Mouse (Mus musculus): ENCODE data around the gene Gle1. TPM values are rescaled to one million over a fixed set of nuclear protein-coding genes. Genes with fewer than 3 reads are reported as not detected.
A peak's percentile ranks its signal among the peaks of the same experiment; 100 is the strongest.

Gle1 gene
- polyA plus RNA-seq, 1 experiment = 34.0 TPM

- no peak for DNase-seq (ENCODE audit: low spot score)
These were observed 29.4 kb downstream of the Gle1 start for GRCm38 (mm10) chr2:29964354-29965249.

- DNase-seq (ENCODE audit: low spot score) = peak; percentile 90
These were observed 30.1 kb downstream of the Gle1 start, which contains the start of gene Sptan1 for GRCm38 (mm10) chr2:29965250-29965843. Gene Sptan1, plus strand, starts transcription at chr2:29965560.

DNA sequence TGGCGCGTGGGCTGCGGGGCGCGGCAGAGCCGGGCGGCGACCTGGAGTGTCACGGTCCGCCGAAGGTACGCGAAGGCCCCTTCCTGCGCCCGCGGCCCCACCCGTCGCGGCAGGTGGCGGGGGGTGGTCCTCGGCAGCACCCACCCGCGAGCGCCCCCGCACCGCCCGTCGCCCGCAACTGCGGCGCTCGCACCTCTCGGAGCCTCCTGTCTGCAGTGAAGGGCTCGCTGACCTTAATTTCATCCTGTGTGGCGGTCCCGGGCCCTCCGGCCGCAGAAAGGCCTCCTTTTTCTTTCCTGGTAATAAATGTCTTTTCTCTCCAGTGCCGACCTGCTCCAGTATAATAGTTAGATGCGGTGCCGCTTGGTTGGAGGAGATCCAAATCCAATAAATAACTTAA lies 30.7 kb downstream of the Gle1 start:
- peak; percentile 47 for DNase-seq (ENCODE audit: low spot score)

DNA sequence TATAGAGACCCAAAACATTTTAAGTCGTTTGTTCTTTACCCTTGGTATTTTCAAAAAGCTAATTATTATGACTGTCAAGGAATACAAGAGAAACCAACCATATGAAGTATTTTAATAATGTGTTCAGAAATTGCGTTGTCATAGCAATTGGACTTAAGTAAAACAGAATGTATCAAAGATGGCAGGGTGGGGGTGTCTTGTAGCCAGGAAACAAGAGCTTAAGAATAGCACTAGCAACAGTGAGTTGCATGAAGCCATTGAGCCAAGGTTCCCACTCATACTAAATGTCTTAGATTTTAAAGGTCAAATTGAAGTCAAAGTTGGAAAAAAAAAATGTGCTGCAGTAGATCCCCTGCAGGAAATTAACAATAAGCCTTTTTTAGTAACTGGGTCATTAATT lies 31.6 kb downstream of the Gle1 start:
- no peak for DNase-seq (ENCODE audit: low spot score)

GRCm38 (mm10) chr2:29967768-29968167 lies 32.5 kb downstream of the Gle1 start:
- no peak for DNase-seq (ENCODE audit: low spot score)

DNA sequence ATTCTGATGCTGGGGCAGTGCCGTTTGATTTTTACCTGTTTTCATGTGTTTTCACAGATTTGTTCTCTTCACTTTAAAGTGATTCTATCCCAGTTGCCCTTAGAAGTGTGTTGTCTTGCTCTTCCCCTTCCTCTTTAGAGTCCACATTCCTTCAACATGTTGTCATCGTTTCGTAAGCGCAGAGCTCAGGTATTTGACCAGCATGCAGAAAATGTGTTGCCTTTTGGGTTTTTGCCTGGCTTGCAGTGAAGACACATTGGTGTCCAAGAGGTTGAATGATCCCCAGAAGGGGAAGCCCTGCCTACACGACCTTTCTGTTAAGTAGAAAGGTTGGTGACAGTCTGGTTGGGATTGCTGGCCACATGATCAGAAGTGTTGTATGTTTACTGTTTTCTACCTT lies 33.4 kb downstream of the Gle1 start:
- DNase-seq (ENCODE audit: low spot score) = no peak

DNA sequence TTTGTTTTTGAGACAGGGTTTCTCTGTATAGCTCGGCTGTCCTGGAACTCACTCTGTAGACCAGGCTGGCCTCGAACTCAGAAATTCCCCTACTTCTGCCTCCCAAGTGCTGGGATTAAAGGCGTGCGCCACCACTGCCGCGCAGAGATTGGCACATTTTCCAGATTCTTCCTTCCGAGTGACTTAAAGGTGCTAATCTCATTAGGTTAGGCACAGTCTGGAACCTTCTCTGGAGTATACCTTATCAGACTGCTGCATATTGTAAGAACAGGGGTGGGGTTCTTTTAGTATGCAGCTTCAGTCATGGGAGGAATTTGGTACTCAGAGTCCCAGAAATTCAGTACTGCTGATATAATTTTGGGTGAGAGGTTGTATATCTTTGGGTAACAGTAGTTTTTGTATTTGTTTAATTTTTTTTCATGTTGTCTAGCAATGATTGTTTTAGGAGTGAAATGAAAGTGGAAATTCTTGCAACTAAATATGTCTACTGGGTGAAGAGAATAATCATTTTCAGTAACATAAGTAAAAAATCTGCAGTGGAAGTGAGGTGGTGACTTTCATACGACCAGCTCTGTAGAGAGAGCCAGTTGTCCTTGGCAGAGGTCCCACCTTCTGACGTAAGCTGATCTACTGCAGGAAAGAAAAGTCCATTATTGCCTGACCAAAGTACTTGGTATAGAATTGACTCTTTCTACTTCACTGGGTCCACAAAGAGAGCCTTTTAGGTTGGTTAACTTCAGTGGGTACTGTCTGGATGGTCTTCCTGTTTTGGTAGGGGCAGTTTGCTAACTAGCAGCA lies 36.8 kb downstream of the Gle1 start:
- no peak for DNase-seq (ENCODE audit: low spot score)

- DNase-seq (ENCODE audit: low spot score) = no peak
These were observed 38.3 kb downstream of the Gle1 start for GRCm38 (mm10) chr2:29973525-29973924.

GRCm38 (mm10) chr2:29977307-29977706 lies 42.1 kb downstream of the Gle1 start:
- no peak for DNase-seq (ENCODE audit: low spot score)

DNA sequence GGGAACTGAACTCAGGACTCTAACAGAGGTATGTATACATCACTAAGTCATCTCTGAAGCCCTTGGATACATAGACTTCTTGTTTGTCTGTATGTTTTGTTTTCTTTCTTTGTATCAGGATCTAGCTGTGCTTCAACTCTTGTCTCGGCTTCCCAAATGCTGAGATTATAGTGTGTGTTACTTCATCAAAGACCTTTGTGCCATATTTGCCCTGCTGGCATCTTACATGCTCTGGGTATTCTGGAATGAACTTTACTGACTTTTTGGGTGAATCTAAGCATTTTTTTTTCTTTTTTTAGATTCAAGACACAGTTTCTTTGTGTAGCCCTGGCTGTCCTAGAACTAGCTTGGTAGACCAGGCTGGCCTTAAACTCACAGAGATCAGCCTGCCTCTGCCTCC lies 45.4 kb downstream of the Gle1 start:
- no peak for DNase-seq (ENCODE audit: low spot score)

DNA sequence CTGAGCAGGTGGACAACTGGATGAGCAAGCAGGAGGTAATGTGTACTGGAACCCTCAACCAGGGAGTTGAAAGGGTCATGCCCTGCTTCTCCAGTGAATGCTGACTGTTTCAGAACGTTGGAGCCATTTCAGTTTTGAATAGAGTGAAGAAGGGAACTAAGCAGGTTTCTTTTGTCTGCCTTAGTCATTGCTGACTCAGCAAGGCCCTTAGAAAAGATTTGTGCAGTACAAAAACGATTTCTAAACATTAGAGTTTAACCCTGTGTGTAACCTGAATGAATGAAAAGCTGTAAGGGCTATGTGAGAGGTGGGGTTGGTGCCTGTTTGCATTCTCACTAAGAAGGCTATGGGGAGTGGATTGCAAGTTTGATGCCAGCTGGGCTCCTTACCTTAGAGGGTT lies 56.7 kb downstream of the Gle1 start:
- DNase-seq (ENCODE audit: low spot score) = no peak

DNA sequence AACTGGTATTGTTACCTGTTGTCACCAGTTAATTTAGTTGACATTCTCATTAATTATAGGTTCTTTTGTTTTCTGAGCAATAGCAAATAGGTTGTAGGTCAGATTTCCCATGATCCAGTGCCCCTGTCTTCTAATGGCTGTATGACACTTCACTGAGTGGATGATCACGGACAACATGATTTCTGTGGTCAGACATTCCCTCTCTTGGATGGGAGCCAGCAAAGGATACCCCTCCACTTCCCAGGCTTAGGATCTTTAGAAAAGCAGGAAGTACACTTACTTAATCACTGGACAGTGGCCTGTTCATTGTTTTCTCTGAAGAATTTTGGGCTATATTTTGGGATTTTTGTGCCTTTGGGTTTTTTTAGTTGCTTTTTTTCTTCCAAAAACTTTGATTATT lies 73.9 kb downstream of the Gle1 start:
- DNase-seq (ENCODE audit: low spot score) = no peak

Other genes starting within 250 kb of the Gle1 start
- not detected in 2 replicates for gene Gm13420, start 183.7 kb upstream of the Gle1 start, polyA plus RNA-seq (2012; rRNA removed)
- gene Gm13547, start 176.1 kb upstream of the Gle1 start, polyA plus RNA-seq (2012; rRNA removed) = not detected in 2 replicates
- gene Coq4, start 147.9 kb upstream of the Gle1 start, polyA plus RNA-seq (2012; rRNA removed) = 24.3 and 25.7 TPM in 2 replicates
- 21.6 and 26.1 TPM in 2 replicates for gene Trub2, start 146.9 kb upstream of the Gle1 start, polyA plus RNA-seq (2012; rRNA removed)
- gene Slc27a4, start 132.8 kb upstream of the Gle1 start, polyA plus RNA-seq (2012; rRNA removed) = 30.0 and 33.6 TPM in 2 replicates
- gene Urm1, start 115.4 kb upstream of the Gle1 start, polyA plus RNA-seq (2012; rRNA removed) = 36.8 and 46.5 TPM in 2 replicates
- 44.7 and 49.3 TPM in 2 replicates for gene Cercam, start 66.3 kb upstream of the Gle1 start, polyA plus RNA-seq (2012; rRNA removed)
- gene Odf2, start 46.2 kb upstream of the Gle1 start, polyA plus RNA-seq (2012; rRNA removed) = 41.9 and 48.8 TPM in 2 replicates
- 206 and 215 TPM in 2 replicates for gene Sptan1, start 30.1 kb downstream of the Gle1 start, polyA plus RNA-seq (2012; rRNA removed)
- gene Wdr34, start 113.5 kb downstream of the Gle1 start, polyA plus RNA-seq (2012; rRNA removed) = 17.6 and 18.0 TPM in 2 replicates
- 114 and 146 TPM in 2 replicates for gene Set, start 122.0 kb downstream of the Gle1 start, polyA plus RNA-seq (2012; rRNA removed)
- 18.6 and 22.3 TPM in 2 replicates for gene Pkn3, start 142.3 kb downstream of the Gle1 start, polyA plus RNA-seq (2012; rRNA removed)
- 31.5 and 40.7 TPM in 2 replicates for gene Zdhhc12, start 158.2 kb downstream of the Gle1 start, polyA plus RNA-seq (2012; rRNA removed)
- 46.2 and 46.5 TPM in 2 replicates for gene Zer1, start 189.2 kb downstream of the Gle1 start, polyA plus RNA-seq (2012; rRNA removed)
- gene Tbc1d13, start 198.3 kb downstream of the Gle1 start, polyA plus RNA-seq (2012; rRNA removed) = 29.2 and 29.5 TPM in 2 replicates
- 26.0 and 26.4 TPM in 2 replicates for gene Endog, start 236.1 kb downstream of the Gle1 start, polyA plus RNA-seq (2012; rRNA removed)
- gene Spout1, start 243.0 kb downstream of the Gle1 start, polyA plus RNA-seq (2012; rRNA removed) = 25.0 and 26.9 TPM in 2 replicates